Mouse (Mus musculus) granulocyte monocyte progenitor cell, adult 5-6 weeks (primary cell): ENCODE data around the gene Vopp1. TPM values are rescaled to one million over a fixed set of nuclear protein-coding genes. Genes with fewer than 3 reads are reported as not detected.
"Not testable (repeated sequence)": the region's sequence is repeated elsewhere in the genome, so short reads cannot be mapped to it uniquely, and the experiment has no call there.

Experiments used
- ATAC-seq: replicated peaks from 2 replicates; pipeline ENCODE4 v1.8.0; 2016; ENCODE audit warnings: mild to moderate bottlenecking, moderate TSS enrichment, inconsistent platforms; ENCODE audit not compliant: poor library complexity, severe bottlenecking
- total RNA-seq, 2 experiments: library from RNA; stranded (forward) in 1 of 2; stranded (reverse) in 1 of 2; fragments of 200-712, 200-1000 nt in 1 of 2; fragments of >200 nt in 1 of 2; fragmentation: Nextera tagmentation in 1 of 2; gene quantifications; 2 replicates each; pipeline ENCODE4 v1.2.3; 2014 to 2017

Gene Vopp1
- total RNA-seq (2014; fragmentation: Nextera tagmentation) (10.1 and 14.9 TPM in 2 replicates), total RNA-seq (2017) (12.0 TPM in 2 replicates)

DNA sequence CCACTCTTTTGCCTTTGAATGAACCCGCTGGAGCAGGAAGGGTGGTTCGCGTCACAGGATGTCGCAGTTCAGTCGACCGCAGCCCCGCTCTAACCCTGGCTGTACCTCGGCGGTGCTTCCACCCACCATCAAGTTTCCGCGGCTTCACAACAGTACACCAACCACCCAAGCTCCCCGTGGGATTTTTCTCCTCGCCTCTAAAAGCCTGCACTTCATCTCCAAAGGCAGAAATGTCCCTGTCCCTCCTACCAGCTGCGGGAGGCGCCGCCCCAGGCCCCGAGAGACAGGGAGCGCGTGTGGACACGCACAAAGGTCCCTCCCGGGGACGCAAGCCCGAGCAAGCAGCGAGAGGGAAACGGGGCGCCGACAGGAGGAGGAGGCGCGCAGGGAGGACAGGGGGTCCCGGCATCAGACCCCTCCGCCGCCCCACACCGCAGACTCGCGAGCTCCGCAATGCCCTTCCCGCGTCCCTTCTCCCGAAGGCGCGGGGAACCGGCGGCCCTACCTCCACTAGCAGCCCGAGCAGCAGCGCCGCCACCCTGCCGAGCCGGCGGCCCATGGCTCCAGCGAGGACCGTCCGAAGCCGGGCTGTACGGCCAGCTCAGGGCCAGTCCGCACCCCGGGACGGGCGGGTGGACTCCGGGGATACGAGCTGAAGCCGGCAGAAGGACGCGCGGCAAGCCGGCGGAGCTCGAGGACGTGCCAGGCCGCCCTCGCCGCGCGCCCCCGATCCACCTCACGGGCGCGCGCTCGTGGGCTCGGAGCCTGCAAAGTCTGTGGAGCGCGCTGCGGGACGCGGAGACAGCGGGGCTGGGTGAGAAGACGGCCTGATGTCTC, at the start of gene Vopp1:
Vopp1 (minus strand) TSS at position 738 of the 837 bp plus-strand sequence.
- peak; percentile 85 for ATAC-seq

DNA sequence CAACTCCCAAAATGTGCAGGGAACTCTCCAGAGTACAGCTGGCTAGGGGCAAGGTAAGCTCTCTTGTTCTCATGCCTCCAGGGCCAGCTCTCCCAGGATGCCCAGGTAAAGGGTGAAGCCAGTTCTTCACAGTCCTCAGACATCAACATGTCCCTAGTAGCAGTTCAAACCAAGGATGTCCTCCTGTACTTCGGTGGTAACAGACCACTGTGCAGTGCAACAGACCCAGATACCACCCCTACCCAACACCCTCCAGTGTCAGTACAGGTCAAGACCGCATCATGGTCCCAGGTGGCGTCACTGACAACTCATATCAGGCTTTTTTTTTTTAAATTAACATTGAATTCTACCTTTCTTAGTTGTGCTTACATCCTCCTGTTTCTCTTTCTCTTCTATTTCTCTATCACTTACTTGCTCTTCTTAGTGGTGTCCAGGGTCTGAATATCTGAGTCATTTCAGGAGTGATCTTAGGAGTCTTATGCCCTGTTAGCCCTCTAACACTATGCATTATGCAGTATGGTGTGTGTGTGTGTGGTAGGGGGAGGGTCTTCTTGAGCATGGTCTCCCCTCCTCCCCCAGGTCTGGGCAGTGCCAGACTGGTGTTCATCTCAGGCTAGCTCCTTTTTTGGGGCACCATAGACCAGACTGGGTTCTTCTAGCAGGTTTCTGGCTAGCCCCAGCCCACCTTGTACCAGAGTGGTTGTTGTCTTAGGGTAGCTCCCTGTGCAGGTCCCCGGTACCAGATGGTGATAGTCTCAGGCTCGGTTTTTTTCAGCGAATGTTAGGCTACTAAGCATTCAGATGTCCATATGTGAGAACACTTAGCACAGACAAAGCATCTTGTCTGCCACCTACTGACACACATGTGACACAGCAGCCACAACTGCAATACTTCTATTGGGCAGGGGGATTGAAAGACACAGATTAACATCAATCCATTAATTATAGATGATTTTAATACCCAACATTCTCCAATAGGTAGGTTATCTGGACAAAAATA, 34.4 kb upstream of the Vopp1 start:
- ATAC-seq = peak; percentile 98

DNA sequence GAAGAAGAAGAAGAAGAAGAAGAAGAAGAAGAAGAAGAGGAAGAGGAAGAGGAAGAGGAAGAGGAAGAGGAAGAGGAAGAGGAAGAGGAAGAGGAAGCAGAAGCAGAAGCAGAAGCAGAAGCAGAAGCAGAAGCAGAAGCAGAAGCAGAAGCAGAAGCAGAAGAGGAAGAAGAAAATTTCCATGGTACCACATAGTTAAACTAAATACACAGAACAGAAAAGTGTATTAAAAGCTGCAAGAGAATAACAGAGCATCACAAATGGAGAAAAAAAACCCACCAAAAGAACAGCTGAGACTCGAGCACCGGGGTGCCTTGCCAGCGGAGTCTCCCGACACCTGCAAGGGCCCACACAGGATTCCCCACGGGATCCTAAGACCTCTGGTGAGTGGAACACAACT, 26.2 kb upstream of the Vopp1 start:
- peak; percentile 72; the same call in 1 of the 2 replicates for ATAC-seq

- ATAC-seq = peak; percentile 63
Measured at GRCm38 (mm10) chr6:57850286-57850685, 25.3 kb upstream of the Vopp1 start, which contains the start of gene Vmn1r21. TSS of gene Vmn1r21 (minus strand) at chr6:57850343.

DNA sequence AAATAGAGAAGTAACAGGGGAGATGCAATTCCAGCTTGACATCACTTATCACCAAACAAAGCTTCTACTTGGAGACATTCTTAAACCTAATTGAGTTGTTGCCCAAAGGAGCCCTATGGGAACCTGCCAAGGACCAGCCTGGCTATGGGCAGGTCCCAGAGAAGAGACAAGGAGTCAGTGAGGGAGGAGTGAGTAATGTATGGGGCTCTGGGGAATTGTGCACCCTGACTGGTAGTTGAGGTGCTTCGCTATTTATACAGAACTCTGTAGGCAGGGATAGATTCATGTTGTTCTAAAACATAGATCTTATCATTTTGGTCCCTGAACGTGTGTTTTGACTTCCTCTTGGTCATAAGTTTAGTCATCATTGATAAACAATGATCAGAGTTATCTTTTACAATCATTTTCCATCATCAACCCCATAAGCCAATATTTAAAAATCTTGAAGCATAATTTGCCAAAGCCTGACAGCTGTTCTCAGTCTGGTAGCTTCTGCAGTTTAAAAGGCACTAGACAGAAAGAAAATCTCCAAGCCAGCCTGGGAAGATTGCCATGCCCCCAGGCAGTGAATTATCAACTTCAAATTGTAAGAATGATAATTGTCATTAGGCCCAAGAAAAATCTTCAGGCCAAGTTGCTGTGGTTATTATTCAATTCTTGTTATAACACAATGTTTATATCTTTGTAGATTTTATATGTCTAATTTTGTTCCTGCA, 14.9 kb upstream of the Vopp1 start:
- ATAC-seq = no peak

DNA sequence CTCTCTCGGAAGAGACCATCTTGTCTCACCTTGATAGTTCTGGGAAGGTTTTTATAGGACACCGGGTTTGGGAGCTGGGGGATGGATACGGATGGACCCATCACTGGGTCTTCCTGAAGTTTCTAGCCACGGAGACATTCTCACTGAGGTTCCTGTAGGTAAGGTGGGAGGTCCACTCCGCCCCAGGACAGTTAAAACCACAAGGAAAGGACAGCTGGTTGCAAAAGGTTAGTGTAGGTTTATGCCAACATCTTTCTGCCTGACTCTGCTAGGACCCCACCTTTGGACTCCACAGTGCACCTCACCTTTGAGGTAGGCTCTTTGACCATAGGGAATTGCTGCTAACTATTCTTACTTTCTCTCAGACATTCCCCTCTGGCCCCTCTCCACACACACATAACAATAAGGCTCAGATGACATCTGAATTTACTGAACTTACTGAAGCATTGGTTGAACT, 328 bp upstream of the Vopp1 start:
- peak; percentile 8; the same call in 1 of the 2 replicates for ATAC-seq

DNA sequence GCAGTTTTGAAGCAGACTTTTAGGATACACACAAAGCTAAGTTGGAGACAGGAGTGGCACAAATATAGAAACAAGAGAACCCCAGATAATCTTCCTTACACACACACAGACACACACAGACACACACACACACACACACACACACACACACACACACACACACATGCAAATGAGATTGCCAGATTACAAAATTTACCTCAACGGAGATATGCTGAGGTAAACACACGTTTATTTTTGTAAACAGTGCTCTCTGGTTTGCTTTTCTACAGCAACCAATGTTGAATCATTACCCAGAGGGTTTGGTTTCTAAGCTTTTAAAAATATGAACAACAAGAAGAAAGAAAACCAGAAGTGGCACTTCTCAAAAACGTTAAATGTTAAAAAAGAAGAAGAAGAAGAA, 1.5 kb downstream of the Vopp1 start:
- no peak for ATAC-seq

DNA sequence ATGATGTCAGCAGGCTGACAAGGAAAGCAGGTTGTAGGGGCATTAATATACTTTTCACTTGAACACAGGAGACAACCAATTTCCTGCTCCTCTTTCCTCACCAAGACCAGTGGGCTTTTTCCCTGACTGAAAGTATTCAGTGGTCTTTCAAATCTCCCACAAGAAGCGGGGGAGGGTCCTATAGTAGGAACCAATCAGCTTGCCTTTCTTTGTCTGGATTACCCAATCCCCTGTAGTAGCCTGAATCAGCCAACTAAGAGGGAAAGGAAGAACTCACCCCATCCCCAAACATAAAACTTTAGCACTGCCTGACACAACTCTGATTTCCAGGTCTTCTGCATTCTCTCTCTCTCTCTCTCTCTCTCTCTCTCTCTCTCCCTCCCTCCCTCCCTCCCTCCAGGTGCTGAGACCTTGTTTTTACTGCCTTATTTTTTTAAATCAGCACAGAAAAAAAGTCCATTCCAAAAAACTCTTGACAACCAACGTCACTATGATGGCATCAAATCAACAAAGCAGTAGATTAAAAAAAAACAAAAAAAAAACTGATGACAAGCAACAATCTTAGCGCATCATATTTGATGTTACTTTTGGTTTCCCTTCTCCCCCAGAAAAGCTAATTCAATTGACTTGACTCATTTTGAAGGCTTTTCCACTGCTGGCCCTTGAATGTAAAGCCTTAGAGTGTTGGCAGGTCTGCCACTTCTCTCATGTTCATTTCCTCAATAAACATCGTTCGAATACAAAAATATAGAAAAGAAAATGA, 2.1 kb downstream of the Vopp1 start:
- ATAC-seq = no peak

DNA sequence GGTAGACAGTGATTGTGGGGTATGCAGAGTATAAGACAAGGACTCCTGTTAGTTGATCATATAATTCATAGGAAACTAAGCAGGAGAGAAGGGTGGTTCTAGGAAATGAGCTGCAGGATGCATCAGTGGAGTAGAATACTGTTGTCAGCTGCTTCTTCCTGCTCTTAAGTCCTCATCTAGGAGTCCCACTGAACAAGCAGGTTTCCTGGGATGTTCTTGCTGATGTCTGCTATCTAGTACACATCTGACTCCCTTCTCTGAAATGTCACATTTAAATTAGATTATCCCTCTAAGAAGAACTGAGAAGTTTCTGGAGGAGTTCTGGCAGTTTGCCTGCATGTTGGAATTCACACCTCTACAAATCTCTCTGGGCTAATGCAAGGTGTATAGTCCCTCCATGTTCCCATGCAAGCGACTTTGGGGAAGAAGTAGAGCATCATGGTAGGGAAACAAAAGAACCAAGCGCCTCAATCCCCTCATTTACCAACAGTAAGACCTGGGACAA, 10.5 kb downstream of the Vopp1 start:
- ATAC-seq = no peak

GRCm38 (mm10) chr6:57811748-57812730, 12.9 kb downstream of the Vopp1 start:
- peak; percentile 100 for ATAC-seq

DNA sequence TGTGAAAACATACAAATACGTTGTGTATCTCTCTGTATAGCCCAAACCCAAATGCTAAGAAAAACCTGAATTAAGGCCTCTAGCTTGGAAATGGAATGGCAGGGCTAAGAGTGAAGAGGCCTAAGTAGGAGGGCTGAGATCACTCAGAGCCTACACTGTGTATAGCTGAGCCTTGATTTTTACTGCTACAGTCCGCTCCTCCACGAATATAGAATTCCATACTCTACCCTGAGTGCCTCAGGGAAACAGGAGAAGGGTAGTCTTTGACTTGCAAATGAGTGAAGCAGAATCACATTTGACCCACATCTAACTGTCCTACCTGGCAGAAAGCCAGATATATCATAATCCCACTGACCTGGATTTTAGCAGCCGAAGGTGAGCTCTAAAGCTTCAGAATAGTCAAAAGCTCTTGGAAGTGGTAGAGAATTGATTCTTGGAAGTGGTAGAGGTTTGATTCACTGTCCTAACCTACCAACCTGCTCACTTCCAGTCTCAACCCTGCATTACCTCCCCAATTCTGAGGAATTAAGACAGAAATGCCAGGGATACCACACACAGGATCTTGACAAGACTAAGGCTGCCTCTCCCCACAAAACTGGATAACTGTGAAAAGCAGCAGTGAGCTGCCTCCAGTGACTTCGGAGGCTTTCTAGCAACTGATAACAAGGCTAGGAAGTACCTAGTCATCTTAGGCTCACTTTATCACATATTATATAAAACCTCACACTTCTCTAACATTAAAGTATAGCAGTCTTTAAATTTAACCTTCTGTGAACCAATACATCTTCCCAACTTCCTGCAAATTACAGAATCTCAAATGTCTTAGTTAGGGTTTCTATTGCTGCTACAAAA, 19.5 kb downstream of the Vopp1 start:
- no peak for ATAC-seq

DNA sequence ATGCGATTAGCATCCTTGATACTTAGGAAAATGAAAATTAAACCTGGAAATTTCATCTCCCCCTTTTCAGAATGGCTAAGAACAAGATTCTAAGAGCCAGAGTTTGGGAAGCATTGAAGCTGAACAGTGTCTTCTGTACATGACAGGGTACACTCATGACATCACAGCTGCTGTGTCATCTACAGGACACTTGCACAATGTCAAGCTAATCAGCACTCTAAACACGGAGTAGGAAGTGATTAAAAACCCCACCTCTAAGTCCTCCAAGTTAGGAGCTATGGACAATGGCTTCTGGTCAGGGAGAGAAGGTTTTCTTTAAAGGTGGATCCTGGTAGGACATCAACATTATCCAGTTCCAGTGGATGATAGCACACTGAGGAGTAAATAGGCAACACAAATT, 21.8 kb downstream of the Vopp1 start:
- peak; percentile 96 for ATAC-seq

DNA sequence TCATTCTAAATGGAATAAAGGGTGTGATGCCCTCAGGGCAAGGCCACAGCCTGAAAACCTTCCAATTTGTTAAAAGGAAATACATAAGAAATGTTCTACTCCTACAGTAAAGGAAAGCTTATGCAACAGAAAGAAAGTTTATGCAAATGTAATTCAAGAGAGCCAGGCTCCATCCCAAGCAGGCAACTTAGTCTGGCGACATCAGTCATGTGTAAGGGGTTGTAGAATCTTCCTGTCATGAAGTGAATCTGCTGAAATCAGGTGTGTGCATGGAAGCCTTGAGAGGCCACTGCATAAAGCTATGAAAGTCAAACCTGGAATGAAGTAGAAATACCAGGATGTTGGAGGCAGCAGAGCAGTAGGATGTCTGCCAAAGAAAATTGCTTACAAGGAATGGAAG, 26.0 kb downstream of the Vopp1 start:
- ATAC-seq = no peak

DNA sequence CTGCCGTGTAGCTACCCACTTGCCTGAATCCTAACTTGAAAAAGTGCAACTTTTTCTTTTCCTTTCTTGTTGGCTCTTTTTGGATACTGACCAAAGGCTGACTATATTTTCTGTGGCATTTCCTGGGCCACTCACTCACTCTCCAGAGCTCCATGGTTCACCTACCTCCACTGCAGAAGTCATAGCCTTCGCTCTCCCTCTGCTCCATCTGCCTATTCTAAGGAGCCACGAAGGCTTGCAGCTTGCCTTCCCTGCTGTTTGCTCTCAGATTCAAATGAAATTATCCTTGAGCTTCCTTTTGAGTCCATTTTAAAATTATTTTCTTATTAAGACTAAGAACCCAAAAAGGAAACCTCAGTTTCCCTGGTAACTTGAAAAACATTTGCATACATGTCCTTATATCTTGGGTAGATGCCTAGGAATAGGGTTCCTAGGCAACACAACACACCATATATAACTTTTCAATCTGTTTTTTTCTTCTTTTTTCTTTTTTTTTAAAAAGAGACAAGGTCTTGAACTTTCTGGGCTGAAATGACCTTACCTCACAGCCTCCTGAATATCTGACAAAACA, 28.0 kb downstream of the Vopp1 start:
- ATAC-seq = no peak

GRCm38 (mm10) chr6:57795835-57796234, 29.1 kb downstream of the Vopp1 start:
- peak; percentile 95 for ATAC-seq

DNA sequence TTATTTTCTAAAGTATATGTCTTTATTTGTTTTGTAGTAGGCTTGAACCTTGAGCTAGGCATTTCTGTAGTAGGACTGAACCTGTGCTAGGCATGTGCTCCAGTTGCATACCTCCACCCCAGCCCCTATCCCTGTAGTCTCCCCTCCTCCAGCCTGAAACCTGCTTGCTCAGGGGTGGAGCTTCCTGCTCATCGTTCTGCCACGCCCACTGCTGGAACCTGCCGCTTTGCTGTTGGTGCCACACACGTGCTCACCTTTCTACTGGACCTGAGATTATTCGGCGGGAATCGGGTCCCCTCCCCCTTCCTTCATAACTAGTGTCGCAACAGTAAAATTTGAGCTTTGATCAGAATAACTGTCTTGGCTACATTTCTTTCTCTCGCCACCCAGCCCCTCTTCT, 32.1 kb downstream of the Vopp1 start:
- ATAC-seq = not testable (repeated sequence)

GRCm38 (mm10) chr6:57790542-57790941, 34.4 kb downstream of the Vopp1 start:
- ATAC-seq = peak; percentile 90
